Mouse (Mus musculus) right cerebral cortex, postnatal 4 days (tissue): ENCODE measurements at regions not wholly inside any gene's neighbourhood (a gene's known extent, or its start where the extent isn't known, plus 50 kb on each side); places are given as distances from the start of the nearest gene placed in this dataset.

Source experiments
- DNase-seq: peaks from one replicate; pipeline ENCODE4 v3.0.0-alpha.2; 2022

DNA sequence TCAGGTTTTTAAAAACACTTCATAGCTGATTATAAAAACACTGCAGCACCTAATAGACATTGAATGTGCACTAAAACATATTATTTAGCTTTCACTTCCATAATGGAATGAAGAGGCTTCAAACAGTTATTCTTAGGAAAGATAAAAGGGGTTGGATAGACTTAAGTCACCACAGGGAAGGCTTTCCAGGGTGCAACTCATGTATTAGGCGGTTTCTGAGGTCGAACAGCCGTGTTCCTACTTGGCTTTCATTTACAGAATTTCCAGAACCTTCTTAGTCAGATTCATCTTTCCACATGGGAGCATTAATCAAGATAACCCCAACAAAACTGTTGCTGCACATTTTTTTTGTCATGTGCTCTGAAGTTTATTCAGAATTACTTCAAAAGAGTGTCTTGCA lies 279.8 kb upstream of the Tle1 start:
- DNase-seq, result no peak

DNA sequence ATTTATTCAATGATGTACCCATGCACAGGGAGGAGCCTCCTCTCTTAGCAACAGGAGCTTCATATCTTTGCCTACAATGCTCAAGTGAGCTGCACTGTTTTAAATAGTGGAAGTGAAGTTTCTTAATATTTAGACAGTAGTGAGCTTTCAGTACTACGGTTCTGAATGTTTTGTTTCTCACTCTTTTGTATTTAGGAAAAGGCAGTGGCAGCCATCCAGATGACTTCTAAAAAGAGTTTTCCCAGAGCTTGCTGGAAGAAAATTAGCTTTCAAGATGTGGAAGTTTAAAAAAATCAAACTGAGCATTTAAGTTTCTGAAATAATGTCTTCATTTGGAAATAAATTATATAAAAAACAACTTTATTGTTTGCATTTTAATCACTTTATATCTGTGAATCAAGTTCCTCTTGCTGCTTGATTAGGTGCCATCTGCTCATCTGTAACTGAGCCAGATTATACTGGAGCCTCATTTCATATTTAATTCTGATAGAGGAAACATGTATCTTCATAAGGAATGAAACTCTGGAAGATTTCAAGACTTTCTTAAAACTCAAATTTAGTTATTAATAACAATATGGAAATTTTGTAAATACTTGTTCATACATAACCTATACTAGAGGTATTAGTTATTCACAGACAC lies 268.6 kb upstream of the Tle1 start:
- DNase-seq, result peak; percentile 19

DNA sequence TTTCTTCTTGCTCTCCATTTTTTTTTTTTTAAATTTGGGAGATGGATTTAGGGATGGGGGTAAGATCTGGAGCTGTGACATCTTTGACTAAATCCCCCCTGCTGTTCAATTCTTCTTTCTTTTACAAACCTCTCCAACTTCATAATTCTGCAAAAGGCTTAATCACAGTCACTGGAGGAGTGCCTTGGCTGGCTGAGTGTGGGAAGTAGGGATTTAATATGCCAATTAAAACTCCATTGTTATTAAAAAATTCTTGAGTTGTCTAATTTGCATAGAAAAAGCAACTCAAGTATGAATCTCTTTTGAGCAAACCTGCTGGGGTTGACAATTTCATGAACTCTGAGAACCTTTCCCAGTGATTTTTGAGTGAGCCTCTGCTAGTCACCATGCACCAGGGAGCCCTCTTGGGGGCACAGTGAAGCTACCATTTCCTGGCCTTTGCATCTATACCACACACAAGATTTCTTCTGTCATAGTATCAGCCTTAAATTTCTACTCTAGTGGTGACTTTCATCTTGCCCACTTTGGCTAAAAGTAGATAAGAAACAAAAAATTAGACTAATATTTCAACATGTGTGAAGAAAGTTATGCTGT lies 243.6 kb upstream of the Tle1 start:
- no peak for DNase-seq

- no peak for DNase-seq
Measured at GRCm38 (mm10) chr4:72437367-72437766, 236.6 kb upstream of the Tle1 start.

- no peak for DNase-seq
Measured at GRCm38 (mm10) chr4:72425316-72425715, 224.6 kb upstream of the Tle1 start.

DNA sequence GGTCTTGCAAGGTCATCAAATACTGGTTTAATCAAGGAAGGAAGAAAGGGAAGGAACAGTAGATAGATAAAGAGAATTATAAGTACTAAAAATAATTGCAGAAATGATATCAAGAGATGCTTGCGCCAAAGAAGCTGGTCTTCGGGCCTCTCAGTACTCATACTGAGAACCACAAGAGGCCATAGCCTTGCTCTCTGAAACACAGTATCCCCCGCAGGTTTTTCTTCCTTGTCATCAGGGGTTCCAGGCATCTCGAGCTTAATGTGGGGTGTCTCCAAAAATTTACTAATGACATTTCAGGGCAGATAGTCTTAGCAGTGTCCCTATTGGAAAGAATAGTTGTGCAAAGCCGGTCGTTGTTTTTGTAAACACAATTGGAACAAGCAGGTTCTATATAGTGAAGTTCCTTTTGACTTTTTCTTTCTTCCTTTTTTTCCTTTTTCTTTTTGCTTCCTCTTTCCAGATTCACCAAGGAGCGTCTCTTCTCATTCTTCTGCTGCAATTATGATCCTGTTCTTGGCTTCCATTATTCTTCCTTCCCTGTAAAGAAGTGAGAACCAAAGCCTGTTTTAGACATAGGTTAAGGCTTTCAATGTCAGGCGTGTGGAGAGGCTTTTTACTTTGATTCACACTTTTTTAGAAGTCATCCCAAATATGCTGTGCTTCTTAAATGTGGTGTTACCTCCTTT lies 211.5 kb upstream of the Tle1 start:
- no peak for DNase-seq

GRCm38 (mm10) chr4:72411343-72411742 lies 210.6 kb upstream of the Tle1 start:
- DNase-seq, result no peak

- DNase-seq, result no peak
Measured at GRCm38 (mm10) chr4:72400759-72401158, 200.0 kb upstream of the Tle1 start.

DNA sequence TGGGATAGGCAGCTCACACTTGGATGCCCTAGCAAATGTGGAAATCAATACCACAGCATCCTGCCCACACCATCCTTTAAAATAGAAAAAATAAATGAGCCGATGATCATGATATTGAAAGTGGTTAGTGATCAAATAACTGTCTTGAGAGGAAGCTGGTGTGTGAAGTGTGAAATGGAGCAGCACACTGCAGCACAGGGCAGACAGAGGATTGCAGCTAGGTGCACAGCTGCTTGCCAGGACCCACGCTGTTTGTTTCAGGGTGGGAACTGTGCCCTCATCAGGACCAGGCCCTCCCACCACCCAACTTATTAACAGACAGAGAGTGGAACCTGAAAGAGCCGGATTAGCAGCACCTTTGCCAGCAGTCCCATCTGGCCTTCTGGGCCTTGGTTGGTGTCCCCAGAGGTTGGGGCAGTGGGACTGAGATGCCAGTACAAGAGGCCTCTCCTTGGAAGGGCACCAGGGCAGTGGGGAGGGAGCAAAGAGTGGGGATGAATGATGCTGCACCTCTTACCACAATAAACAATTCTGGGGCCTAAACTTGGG lies 191.2 kb upstream of the Tle1 start:
- DNase-seq, result no peak

- DNase-seq, result no peak
Measured at GRCm38 (mm10) chr4:72389811-72390625, 189.3 kb upstream of the Tle1 start.

DNA sequence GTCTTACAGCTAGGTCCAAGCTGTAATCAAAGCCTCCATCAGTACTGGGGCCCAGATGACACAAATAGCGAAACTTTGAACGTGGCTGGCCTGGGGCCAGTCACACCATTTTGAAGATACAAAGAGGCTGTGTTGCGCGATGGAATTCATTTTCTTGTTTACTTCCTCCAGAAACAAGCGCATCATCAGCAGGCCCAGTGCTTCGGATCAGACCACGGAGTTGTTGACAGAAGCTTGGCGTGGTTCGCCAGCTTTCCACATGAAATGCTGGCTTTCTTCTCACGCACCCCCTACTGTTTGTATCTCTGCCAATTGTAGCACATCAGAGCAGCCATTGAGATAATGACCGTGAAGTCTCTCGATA lies 184.2 kb upstream of the Tle1 start:
- peak; percentile 55 for DNase-seq

GRCm38 (mm10) chr4:72384259-72384900 lies 183.7 kb upstream of the Tle1 start:
- DNase-seq, result no peak

GRCm38 (mm10) chr4:72383729-72384128 lies 183.0 kb upstream of the Tle1 start:
- no peak for DNase-seq

- DNase-seq, result no peak
Measured at GRCm38 (mm10) chr4:72382517-72383147, 181.9 kb upstream of the Tle1 start.

DNA sequence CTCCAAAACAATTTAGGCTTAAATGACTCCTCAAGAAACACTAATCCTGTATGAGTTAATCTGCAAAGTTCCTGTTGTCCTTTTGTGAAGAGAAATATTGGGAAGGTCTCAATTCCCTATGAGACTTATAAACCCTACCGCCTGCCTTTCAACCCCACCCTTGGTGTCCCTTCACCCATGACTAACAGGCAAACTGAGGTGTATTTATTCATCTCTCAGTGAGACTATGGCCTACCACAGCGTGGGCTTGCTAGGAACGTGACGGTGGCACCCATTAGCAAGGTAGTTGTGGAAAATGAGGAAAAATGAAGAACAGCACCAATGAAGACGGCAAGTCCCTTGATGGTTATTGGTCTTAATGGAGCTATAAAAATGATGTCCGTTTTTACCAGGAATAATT lies 181.0 kb upstream of the Tle1 start:
- no peak for DNase-seq

GRCm38 (mm10) chr4:72381116-72381515 lies 180.4 kb upstream of the Tle1 start:
- DNase-seq, result no peak

- no peak for DNase-seq
Measured at GRCm38 (mm10) chr4:72379515-72379914, 178.8 kb upstream of the Tle1 start.

DNA sequence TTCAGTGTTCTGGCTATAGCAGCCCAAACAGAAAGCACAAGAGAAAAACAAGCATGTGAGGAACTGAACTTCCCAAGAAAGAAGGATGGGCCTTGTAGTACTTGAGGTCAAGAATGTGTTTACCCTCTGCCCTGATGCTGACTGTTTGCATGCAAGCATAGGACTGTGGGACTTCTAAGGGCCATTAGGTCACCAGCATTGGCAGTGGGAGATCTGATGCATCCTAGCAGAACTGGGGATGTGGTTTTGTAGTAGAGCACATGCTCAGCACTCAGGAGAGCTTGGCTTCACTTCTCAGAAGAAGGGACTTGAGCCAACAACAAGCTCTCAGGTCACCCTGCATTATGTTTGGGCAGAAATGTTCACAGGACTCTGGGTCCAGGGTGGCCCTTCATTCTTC lies 178.3 kb upstream of the Tle1 start:
- no peak for DNase-seq

DNA sequence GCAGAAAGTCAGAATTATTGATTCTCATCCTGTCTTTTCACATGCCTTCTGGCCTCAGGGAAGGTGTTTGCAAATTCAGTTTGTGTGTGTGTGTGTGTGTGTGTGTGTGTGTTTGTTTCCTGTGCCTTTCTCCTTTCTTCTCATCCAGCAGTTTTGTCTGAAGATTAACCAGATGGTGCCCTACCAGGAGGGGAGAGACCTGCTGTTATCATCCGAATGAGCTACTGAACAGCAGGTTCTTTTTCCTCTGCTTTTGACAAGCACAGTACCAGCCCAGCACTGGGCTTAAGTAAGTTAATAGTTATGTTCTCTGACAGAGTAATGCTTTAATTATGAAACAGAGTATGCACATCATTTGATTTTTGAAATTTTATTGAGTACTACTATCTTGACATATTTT lies 176.8 kb upstream of the Tle1 start:
- DNase-seq, result no peak

DNA sequence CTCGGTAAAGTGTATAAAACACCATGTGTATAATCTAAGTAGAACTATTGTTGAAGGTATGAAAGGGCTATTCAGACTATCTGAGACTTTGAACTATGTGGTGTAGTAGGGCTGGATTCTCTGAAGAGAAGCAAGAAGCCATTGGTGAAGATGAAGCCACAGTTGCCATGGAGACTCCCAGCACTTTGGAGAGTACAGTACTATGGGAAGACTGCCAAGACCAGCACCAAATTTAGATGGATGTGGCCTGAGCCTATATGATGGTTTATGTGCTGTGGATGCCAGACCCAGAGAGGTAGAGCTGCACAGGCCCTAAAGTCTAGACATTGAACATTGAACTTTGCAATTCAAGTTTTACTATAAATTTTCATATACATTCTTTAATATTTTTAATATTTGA lies 151.3 kb upstream of the Tle1 start:
- no peak for DNase-seq

GRCm38 (mm10) chr4:72331882-72332281 lies 131.2 kb upstream of the Tle1 start:
- DNase-seq, result no peak

- no peak for DNase-seq
Measured at GRCm38 (mm10) chr4:72329026-72329390, 128.3 kb upstream of the Tle1 start.
